Mouse (Mus musculus): ENCODE data around the gene Fam50b.

Gene Fam50b

GRCm38 (mm10) chr13:34734686-34735085 lies at the start of gene Fam50b:
Gene Fam50b, plus strand, starts transcription at chr13:34734850.
- no peak for DNase-seq (ENCODE audit: low spot score)

- no peak for DNase-seq (ENCODE audit: low spot score)
These were observed 49.5 kb upstream of the Fam50b start for GRCm38 (mm10) chr13:34685008-34685765.

GRCm38 (mm10) chr13:34691049-34691448 lies 43.6 kb upstream of the Fam50b start:
- no peak for DNase-seq (ENCODE audit: low spot score)

GRCm38 (mm10) chr13:34693111-34693510 lies 41.5 kb upstream of the Fam50b start:
- DNase-seq (ENCODE audit: low spot score) = no peak

DNA sequence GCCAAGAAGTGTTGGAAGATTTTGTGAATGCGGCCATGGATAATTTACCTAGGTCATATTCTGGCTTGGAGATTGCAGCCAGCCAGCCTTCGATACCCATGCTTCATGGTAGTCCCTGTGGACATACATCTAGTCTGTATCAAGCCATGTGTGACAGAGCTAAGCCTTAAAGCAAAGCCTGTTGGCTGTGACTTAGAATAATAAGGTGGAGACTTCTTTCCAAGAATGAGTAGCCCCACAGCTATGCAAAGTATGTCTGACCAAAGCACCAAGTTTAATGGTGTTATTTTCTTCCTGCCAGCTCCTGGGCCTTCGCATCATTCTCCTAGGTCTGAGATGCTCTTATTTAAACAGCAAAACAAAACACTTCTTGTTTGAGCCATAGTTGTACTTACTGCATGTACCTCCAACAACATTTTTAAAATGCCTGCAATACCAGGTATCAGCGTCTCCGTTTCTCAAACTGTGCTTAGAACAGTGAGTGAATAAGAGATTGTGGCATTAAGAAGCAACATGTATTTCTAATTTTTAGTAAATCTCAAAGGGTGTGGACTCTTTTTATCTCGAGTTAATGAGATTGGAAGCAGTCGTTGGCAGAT lies 37.8 kb upstream of the Fam50b start:
- no peak for DNase-seq (ENCODE audit: low spot score)

GRCm38 (mm10) chr13:34700091-34700490 lies 34.6 kb upstream of the Fam50b start:
- no peak for DNase-seq (ENCODE audit: low spot score)

- DNase-seq (ENCODE audit: low spot score) = no peak
These were observed 34.0 kb upstream of the Fam50b start for GRCm38 (mm10) chr13:34700630-34701029.

DNA sequence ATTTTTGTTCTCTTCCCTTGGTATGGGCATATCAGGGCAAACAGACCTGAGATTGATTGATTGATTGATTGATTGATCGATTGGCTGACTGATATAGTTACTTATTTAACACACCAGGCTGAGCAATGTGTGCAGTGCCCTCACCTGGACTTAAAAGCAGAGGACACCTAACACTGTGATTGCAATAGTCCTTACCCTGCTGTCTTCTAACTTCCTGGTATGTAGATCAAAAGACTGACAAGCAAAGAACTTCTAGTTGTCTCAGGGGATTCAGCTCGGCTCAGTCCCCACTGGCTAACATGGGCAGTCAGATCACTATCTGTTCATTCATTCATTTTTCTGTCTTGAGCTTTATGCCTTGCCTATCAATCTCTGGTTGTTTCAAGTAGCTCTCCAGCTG lies 31.3 kb upstream of the Fam50b start:
- no peak for DNase-seq (ENCODE audit: low spot score)

GRCm38 (mm10) chr13:34703795-34704194 lies 30.9 kb upstream of the Fam50b start:
- no peak for DNase-seq (ENCODE audit: low spot score)

DNA sequence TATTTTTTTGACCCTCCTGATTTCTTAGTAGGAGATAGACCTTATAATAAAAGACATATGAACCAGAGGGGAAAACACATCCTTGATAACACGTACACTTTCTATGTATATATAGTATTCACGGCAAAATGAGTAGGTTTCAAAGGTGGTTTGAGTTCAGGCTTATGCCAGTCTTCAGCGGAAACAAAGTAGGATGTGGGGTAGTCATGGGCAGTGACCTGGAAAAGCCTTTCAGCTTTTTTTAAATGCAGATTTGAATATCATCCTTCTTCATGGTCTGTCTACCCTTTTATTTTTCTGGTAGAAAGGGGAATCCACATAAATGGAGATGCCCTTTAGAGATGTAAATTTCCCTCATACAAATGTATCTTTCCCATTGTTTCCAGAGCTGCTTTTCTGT lies 29.8 kb upstream of the Fam50b start:
- no peak for DNase-seq (ENCODE audit: low spot score)

- DNase-seq (ENCODE audit: low spot score) = peak; percentile 66
These were observed 25.7 kb upstream of the Fam50b start for GRCm38 (mm10) chr13:34708955-34709354.

- no peak for DNase-seq (ENCODE audit: low spot score)
These were observed 25.1 kb upstream of the Fam50b start for GRCm38 (mm10) chr13:34709566-34709965.

DNA sequence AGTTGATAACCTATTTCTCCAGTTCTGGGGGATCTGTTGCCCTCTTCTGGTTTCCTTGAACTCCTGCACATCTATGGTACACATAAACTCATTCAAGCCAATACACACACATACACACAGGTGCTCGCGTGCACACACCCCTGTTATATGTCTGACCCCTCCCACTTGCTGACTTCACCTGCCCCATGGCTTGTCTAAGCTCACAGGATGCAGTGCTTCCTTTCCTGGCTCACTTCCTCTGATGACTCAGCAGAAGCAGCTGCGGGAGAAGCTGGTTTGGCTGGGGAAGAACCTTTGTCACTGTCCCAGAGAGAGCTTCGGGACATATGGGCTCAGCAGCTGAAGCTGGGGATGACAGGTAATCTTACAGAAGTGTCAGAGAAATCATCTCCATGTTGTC lies 23.2 kb upstream of the Fam50b start:
- DNase-seq (ENCODE audit: low spot score) = no peak

DNA sequence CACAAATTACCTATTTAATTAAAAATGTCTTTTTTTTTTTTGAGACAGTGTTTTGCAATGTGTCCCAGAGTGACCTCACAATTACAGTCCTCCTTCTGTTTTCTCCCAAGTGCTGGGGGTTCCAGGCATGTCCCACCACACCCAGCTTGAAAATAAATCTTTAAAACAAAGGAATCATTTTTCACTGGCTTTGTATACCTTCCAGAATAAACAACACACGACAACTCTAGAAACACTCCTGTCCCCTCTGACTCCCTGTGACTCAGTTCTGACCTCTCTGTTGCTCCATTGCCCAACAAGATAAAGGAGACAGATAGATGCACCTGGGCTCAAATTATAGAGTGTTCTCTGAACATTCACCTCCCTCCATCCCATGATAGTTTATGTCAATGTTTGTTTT lies 21.8 kb upstream of the Fam50b start:
- DNase-seq (ENCODE audit: low spot score) = no peak

DNA sequence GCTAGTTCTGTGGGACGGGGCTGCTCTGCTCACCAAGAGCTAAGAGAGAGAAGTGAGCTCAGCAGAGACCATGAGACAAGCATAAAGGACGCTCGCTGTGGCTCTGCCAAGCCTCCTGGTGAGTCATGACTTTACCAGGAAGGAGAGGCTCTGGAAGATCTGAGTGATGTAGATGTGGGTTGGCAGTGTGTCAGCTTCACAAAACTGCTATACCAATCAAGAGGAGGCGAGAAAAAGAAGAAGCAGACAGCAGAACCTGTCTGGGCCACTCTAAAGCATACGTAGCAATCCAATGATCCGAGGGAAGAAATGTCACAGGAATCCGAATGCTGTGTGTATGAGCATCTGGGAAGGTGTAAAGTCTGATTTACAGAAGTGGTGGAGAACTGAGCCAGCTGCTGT lies 19.2 kb upstream of the Fam50b start:
- no peak for DNase-seq (ENCODE audit: low spot score)

GRCm38 (mm10) chr13:34724831-34725592 lies 9.6 kb upstream of the Fam50b start:
- no peak for DNase-seq (ENCODE audit: low spot score)

- DNase-seq (ENCODE audit: low spot score) = peak; percentile 61
These were observed 8.7 kb upstream of the Fam50b start for GRCm38 (mm10) chr13:34725800-34726476.

- no peak for DNase-seq (ENCODE audit: low spot score)
These were observed 8.2 kb upstream of the Fam50b start for GRCm38 (mm10) chr13:34726477-34726805.

DNA sequence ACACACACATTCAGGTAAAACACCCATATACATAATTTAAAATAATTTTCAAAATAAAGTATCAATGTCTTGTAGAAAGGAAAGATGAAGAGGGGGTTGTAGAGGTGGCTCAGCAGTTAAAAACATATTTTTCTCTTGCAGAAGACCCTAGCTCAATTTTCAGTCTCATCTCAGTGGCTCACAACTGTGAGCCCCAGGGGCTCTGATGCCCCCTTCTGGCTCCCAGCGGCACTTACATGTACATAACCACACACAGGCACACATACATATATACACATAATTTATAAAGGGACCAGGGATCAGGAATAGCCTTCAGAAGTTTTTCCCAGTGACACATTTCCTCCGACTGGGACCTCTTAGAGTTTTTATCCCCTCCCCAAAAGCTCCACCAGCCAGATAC lies 7.6 kb upstream of the Fam50b start:
- DNase-seq (ENCODE audit: low spot score) = no peak

DNA sequence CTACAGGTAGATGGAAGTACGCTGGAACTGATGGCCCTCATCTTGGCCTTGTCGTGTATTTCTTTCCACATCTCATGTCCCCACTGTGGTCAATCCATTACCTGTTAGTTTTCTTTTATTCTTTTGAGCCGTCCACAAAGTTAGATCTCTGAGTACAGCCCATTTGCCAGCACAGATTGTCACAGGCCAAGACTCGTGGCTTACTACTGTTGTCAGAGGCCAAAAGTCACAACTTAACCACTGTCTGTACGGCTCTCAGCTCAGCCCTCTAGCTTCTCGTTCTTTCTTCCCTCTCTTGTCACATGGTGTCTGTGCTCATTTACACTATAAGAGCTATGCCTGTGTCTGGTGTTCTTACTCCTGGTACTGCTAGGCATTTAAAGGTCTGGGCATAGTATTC lies 3.1 kb upstream of the Fam50b start:
- no peak for DNase-seq (ENCODE audit: low spot score)

- no peak for DNase-seq (ENCODE audit: low spot score)
These were observed 870 bp upstream of the Fam50b start for GRCm38 (mm10) chr13:34733780-34734179.

DNA sequence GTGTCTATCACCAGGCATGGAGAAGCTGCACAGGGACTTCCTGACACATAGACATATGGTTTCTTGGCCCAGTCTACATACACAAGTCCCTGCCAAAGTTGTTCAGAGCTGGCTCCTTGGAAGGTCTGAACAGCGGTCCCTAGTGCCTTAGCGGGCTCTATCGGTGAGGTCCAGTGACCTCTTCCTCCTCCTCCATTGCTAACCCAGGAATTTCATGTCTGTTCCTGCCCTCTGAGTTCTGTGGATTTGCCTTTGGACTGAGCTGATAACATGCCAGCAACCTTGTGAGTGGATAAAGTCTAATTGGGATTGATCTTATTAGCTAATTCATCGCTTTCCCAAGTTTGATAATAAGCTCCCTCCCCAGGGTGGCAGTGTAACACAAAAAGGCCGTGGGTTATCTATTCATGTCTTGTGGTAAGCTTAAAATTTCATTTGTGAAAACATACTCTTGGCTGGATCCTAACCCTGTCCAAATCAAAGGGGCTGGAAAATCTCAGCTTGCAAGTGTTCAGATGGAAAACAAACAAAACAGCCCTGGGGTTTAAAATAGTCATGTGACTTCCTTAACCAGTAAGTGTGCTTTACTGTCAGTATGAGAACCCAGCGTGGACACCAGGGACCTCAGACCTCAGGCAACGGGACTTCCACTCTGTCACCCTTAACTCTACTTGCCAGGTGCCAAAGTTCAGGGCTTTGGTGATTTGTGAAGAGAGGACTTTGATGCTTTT lies 3.5 kb downstream of the Fam50b start:
- DNase-seq (ENCODE audit: low spot score) = no peak

Data from testis, postnatal 14 days (tissue).